Mouse (Mus musculus): ENCODE results near the gene Lmod1.
"Not testable (repeated sequence)": the region's sequence is repeated elsewhere in the genome, so short reads cannot be mapped to it uniquely, and the experiment has no call there.

Lmod1 gene

DNA sequence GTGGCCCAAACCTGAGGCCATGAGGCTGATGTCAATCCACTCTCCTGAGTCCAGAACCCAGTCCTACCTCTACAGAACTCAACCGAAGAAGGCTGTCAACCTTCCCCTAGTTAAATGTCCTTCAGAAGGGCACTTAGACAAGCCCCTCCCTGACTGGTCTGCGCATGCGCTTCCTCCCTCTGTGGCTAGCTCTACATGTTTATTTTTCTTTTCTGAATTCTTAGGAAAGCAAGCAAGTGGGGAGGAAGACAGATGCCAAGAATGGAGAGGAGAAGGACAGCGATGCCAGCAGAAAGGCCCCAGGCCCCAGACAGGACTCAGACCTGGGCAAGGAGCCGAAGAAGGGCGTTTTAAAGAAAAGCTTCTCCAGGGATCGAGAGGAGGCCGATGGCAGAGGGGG is 38.8 kb downstream of the Lmod1 start:
- DNase-seq = no peak

DNA sequence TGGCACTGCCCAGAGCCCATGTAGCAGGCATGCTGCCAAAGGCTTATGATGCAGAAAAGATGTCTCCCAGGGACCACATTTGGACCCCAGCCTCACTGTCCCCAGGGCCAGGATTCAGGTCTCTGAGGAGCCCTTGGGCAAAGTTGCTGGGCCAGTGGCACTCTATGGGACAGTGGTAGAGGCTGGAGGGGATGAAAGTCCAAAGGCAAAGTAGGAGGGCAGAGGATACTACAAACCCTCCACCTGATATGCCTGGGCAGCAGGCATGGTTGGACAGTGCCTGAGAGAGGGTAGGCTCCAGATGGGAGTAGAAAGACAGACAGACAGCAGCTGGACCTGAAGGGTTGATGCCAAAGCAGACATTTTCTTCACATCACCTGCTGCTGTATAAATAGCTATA is 41.8 kb downstream of the Lmod1 start:
- no peak for DNase-seq

DNA sequence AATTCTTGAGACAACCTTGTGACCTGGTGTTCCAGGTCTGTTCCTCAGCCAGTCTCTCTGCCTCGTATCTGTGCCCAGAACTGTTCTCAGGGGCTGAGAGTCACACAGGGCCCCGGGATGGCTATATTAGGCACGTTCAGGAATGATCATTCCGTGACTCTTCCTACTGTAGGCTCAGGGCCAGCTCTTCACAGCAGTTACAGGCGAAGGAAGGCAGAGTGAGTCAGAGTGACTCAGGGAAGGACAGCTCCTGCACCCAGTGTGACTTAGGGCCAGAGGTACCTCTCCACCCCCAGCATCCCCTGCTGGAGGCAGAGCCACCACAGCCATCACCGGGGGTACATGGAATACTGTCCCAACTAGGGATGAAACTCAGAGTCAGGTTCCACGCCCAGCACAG is 42.4 kb downstream of the Lmod1 start:
- DNase-seq = no peak

DNA sequence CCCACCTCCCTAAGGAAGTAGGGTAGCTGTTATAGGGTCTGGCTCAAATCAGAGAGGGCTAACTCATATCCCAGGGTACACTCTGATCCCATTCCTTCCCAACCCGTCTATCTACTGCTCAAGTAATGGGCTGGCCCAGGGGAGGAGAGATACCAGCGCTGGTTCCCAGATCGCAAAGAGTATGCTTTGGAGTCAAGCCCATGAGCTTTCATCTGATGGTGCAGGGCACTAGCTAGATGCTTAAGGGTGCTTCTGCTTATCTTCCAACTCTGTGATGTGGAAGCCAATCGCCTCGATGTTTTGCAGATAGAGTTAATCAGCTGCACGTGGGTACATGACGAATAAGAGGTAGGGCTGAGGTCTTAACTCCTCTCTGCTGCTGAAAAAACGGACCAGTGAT is 43.0 kb downstream of the Lmod1 start:
- DNase-seq = no peak

DNA sequence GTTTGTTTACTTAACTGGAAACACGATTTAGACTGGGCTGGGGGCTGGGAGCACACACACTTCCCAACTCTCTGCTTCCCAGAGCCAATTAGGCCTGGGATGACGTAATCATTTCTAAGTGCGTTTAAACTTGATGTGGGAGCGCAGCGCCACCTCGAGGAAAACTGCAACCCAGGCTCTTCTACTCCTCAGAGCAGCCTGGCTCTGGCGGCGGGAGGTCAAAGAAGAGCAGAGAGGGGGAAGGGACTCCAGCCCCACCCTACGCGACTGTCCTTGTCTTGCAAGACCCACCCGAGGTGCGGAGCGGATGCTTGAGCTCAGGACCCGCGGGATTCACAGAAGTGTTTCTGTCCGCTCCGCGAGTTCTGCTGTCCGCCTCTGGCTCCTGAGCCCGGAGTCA is 43.6 kb downstream of the Lmod1 start:
- DNase-seq = peak; percentile 89

DNA sequence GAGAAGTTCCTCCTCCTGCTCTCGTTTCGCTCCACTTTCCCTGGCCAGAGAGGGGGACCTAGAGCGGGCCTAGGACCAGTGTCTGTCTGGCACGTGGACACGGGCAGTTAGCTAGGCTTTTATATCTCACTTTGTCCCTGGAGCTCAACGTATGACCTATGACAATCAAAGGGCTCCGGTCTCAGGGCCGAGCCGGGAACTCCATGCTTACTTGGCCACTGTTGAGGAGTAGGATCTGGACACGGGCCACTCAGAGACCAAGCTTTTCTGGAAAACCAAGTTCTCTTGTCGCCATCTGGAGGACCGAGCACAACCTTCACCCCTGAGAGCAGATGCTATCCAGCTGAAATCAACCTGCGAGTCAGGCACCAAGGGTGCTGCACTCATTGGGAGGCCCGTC is 44.4 kb downstream of the Lmod1 start:
- DNase-seq = peak; percentile 52

DNA sequence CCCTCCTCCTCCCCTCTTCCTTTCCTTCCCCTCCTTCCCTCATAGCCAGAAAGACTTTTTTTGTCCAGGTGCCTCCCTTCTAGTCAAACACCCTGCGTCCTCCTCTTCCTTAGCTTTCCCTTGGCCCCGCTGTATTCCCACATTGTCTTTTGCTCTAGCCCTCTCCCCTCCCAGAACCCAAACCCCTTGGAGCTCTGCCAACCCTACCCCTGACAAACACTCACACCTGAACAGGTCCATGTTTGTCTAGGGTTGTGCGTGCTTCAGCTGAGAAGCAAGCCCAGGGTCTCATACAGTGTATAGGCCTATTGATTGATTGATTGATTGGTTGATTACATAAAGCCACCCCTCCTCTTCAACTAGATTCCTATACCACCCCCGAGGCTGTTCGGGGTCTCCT is 44.8 kb downstream of the Lmod1 start:
- no peak for DNase-seq

DNA sequence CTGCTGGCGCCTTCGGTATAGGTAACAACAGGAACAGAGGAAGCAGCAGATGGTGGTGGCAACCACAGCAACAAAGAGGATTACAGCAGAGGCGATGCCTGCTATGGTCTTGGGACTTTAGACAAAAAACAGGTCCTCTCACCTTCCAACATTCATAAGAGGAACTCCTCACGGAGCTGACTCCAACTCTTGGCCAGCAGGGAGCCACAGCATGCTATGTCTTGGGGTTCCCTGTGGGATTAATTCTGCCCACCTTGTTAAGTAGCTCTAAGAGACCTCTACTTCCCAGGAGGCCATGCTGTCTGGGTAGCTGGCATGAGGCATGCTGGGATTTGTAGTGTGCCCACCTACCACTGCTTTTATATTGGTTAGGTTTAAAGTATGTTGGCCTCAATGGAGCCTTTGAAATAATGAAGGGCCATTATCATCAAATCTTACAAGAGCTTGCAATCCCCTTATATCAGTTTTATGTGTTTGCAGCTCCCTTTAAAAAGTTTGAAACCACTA is 48.6 kb downstream of the Lmod1 start:
- no peak for DNase-seq

DNA sequence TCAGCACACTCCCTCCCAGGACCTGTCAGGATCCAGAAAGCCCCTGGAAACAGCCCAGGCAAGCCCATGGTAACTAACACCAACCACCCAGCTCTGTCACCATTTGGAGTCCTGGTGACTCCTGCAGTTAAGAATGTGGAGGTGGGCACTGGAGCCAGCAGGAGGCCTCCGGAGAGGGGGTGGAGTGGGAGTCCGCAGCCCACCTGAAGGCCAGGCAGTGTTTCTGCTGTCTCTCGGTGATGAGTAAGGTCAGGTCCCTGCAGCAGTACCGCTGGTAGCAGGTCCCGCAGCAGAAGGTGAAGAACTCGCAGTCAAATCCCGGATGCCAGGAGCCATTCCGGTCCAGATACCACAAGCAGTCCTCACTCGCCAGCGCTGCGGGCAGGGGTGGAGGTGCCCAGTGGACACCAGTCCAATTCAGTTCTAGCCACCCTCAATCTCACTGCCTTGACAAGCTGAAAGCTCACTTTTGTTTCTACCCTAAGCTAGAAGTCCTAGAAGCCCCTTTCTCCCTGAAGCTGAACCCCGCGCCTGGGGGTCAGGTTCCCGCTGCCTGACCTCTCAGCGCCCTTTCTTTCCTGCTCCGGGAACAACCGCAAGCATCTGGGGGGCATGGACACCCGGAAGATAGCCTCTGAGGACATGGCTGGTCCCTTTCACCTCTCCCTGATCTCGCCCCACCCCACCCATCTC is 49.7 kb downstream of the Lmod1 start:
- DNase-seq = no peak

DNA sequence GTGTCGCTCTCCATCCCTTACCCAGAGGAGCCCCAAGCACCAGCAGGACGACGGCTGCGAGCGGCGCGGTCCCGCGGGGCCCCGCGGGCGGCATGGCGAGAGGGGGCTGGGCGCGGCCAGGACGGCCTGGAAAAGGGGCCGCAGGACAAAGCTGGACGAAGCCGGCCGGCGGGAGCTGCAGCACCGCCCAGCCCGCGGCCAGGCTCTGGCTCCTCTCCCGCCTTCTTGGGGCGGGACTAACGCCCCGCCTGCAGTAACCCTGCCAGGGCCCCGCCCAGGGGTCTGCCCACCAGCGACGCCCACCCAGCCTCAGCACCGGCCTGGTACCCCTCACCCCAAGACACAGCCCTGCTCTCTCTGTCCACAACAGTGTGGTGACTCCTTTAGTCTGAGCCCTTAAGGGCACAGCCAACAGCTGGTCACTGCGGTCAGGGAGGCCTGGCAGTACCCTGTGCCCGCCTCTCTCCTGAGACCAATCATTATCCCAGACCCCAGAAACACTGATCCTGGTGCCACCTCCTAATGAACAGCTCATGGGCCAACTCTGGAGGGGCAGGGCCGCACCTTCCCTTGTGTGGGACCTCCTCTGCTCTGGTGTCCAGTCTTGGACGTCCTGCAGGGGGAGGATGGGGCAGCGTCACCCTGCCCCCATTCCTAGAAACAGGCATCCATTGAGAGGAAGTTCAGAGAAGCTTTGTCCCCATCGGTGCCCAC is 50.4 kb downstream of the Lmod1 start, which contains the start of gene Shisa4:
Shisa4 (minus strand) TSS at position 370 of the 714 bp plus-strand sequence.
- peak; percentile 76 for DNase-seq

DNA sequence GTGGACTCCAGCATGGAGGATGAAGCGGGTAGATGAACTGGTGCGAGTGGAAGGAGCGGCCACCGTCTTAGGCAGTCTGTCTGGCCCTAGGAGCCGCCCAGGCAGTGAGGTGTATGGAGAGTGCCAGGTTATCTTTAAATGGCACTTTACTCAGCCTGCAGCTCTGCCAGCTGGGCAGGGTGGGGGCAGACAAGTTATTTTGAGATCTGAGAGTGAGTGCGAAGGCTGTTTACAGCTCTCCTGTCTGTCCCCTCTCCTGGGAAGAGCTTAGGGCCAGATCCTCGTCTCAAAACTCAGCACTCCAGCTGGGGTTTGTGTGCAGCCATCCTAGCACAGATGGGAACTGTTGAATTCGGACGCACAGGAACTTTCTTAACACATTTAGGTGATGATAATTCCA is 54.0 kb downstream of the Lmod1 start:
- no peak for DNase-seq

DNA sequence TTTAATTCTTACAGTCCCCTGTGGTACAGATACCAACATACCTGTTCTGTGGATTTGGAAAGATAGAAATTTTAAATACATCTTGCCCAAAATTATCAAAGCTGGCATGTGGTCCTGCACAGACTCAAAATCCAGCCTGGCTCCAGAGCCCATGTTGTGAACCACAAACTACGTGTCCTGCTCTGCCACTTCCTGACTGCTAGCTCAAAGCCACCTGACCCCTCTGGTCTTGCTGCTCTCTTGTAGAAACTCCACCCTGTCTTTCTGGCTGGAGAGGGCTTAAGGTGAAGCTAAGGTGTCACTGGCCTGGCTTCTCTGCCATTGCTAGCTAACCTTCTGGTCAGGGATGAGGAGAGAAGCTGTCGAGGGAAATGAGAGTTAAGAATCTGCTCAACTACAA is 54.4 kb downstream of the Lmod1 start:
- DNase-seq = no peak

DNA sequence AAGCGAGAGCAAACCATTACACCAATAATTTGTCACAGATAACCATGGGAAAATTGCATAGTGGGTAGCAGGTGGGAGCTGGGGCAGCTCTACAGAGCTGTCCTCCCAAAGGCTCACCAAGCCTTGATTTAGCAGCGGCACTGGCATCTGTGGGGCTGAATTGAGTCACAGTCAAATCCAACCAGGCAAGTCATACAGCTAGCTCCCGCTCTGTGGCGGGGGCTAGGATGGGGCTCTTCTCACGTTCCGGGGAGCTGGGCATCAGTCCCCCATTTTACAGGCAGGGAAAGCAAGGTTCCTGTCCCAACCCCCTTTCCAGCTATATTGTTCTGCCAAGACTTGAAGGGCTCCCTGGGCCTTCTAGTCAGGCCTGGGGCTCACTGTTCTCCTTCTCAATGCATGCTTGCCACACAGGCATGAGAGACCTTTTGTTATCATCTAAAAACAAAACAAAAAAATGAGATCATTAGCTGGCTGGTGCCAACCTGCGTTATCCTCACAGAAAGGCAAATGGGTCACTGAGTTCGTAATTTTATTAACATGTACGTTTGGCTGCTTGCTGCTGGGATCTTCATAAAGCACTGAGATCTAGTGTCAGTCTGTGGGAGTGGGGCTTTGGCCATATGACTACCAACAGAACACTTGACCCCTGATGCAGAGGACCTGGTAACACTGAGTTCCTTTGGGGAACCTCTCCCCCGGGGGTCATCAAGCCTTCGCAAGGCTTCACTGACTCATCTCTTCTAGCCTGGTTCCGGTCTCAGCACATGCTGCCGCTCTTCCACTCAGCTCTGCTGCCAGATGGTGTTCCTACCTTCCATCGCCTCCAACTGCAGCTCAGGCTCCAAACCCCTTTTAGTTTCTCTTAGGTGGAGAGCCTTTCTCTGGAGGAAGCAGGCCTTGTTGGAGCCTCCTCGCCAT is 55.7 kb downstream of the Lmod1 start:
- no peak for DNase-seq

DNA sequence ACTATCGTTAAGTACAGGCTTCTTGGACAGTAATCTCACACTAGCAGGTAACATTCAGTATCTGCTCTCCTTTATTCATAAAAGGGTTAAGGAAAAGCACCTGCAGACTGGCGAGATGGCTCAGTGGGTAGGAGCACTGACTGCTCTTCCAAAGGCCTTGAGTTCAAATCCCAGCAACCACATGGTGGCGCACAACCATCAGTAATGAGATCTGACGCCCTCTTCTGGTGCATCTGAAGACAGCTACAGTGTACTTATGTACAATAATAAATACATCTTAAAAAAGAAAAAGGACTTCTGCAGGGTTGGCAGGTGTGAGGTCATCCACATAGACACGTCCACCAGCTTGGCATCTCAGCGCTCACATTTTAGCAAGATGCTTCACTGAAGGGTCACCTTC is 57.0 kb downstream of the Lmod1 start:
- not testable (repeated sequence) for DNase-seq

DNA sequence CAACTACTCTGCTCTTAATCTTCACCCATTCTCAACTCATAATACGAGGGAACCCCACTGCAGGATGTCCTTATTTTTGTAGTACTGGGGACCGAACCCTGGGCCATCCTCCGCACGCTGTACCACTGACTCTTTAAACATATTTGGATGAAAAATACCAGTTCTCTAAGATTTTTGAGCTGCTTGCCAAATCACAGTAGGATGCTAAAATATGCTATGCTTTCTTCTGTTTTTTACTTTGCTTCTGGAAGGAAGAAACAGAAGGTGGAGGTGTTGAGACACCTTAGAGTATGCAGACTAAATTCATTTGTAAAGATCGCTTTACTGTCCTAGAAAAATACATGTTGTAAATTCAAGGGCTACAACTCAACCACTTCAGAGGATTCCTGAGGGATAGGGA is 59.6 kb downstream of the Lmod1 start:
- no peak for DNase-seq

DNA sequence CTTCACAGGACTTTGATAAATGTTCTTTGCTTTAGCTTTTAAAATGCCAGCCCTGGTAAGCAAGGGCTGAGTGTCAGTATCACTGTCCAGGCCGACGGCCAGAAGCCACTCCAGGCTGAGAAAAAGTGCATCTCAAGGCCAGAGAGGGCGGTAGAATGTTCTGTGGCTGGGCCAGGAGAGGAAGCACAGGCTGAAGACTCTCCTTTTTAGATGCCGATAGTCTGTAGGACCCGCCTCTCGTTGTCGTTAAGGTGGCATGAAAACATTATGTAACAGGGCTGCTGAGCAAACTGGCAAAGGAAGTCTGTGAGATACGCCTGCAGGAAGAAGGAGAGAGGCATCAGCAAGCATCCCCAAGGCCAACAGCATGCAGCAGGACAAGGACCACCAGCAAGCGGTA is 60.6 kb downstream of the Lmod1 start:
- no peak for DNase-seq

DNA sequence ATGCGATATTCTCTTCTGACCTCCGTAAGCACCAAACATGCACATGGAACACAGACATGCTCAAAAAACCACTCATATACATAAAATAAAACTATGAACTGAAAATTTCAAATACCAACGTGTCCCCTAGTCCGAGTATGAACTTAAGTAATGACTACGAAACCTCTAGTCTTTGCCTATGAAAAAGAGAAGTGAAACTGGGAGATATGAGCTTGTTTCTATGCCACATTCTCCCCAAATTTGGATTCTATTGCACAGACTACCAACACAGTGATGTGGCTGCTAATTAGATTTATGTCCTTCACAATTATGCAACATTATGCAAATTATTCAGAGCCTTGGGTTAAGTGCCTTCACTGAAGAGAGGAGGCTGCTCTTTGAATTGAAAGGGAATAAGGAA is 74.9 kb downstream of the Lmod1 start:
- no peak for DNase-seq

DNA sequence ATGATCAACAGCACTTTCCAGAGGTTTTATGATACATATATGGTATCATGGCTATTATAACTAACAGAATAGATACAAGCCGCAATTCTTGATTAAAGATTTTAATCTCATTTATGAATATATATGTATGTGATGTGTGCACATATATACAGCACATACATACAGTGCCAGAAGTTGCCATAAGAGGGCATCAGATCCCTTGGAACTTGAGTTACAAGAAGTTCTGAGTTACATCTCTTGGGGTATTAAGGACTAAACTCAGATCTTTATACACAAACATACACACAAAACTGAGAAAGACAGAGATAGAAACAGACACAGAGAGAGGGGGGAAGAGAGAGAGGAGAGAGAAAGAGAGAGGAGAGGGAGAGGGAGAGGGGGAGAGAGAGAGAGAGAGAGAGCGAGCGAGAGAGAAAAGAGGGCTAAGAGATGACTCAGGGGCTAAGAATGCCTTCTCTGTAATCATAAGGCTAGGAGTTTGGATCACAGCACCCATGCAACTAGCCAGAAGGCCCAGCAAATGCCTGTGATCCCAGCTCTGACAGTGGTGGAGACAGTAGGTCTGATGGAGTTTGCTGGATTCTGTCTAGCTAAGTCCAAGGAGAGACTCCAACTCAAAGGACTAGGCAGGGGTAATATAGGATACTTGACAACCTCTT is 77.0 kb downstream of the Lmod1 start:
- DNase-seq = no peak

DNA sequence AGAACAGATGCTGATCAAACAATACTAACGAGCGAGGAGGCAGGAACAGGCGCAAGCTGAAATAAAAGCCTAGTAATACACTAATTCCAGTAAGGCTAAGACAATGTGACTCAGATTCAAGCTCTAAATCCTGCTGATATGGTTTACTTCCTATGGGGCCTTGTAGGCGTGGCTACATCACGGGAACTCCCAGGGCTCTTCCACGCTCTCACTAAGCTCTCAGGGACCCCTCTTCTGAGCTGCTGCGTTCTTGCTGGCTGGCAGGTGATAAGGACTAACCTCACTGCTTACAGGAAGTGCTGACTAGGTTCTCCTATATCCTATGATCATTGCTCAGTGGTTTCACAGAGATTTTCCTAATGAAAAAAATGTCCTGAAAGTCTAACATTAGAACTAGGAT is 80.7 kb downstream of the Lmod1 start:
- no peak for DNase-seq

DNA sequence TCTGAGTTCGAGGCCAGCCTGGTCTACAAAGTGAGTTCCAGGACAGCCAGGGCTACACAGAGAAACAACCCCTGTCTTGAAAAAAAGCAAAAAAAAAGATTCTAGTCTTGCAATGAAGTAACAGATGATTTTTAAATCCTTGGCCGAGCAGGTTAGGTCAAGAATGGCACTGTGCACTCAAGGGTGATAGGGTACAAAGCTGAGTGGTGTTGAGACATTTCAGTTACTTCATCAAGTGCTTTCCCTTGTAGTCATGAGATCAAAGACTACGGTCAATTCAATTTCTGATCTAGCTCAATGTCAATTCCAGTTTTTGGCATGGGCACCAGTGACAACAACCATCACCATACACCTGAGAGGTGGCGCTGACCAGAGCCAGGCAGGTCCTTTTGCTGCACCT is 84.4 kb downstream of the Lmod1 start:
- no peak for DNase-seq

DNA sequence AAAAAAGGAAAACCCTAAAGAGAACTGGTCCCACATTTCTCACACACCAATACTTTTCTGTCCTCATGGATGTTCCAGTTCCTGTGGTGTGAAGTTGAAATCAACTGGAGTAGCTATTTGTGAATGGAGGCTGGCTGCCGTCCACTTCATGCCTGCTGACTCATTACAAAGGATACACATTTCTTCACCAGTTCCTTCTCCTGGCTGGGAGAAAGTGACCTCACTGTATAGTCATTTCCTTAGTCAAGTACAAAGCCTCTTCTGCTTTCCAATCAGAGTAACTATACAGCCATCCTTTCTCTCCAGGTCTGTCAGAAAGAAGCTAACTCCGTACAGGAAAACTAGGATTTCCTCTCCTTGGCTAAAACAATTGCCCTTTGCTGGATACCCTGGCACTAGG is 86.4 kb downstream of the Lmod1 start:
- no peak for DNase-seq

DNA sequence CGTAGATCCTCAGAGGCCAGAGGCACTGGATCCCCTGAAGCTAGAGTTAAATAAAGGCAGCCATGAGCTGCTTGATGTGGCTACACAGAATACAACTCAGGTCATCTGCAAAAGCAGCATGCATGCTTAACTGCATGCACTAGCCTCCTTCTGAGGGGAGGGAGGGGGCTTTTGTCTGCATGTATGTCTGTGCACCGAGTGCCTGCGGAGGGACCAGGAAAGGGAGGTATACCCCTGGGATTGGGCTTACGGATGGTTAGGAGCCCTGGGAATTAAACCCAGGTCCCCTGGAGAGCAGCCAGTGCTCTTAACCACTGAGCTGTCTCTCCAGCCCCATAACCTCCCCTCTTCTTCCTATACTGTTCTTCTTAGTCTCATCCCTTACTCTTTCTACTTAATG is 87.5 kb downstream of the Lmod1 start:
- DNase-seq = no peak

DNA sequence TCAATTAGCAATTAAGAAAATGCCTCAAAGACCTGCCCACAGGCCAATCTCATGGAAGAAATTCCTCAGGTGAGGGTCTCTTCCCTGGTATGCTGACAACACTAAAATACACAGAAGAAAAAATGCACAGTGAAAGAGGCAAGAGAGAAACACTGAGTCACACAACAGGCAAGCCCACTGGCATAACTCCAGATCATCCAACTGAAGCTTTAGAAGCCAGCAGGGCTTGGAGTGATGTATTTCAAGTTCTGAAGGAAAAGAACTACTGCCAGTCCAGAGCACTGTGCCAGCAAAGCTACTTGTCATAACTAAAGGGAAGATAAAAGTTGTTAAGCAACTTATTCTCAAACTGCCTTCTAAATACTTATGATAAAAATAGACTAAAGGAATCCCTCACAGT is 89.4 kb downstream of the Lmod1 start:
- DNase-seq = no peak
